Mouse (Mus musculus) stomach, embryonic 15.5 days (tissue): ENCODE data around the gene Arfgef2. TPM values are rescaled to one million over a fixed set of nuclear protein-coding genes. Genes with fewer than 3 reads are reported as not detected.

ENCODE experiments used
- ATAC-seq: fragments of 200-750 bp; cut with Nextera tagmentation; 2 replicates; pipeline ENCODE4 v1.8.0; 2017; ENCODE audit warnings: low read depth, moderate number of reproducible peaks, moderate TSS enrichment; ENCODE audit not compliant: insufficient read depth, low FRiP score
- H3K27ac ChIP-seq: fragments of 300-500 bp; sonication (generic); 2 replicates; pipeline ENCODE4 v1.5.1; 2015; ENCODE audit warnings: mild to moderate bottlenecking, inconsistent platforms
- H3K27me3 ChIP-seq: fragments of 300-500 bp; sonication (generic); replicated peaks from 2 replicates; pipeline ENCODE4 v1.6.1; 2015; ENCODE audit warnings: inconsistent platforms
- H3K36me3 ChIP-seq: fragments of 300-500 bp; sonication (generic); 2 replicates; pipeline ENCODE4 v1.6.1; 2015; ENCODE audit warnings: inconsistent platforms
- H3K4me1 ChIP-seq: fragments of 300-500 bp; sonication (generic); 2 replicates; pipeline ENCODE4 v1.6.1; 2015; ENCODE audit warnings: inconsistent platforms
- H3K4me2 ChIP-seq: fragments of 300-500 bp; sonication (generic); 2 replicates; pipeline ENCODE4 v1.6.1; 2015; ENCODE audit warnings: mild to moderate bottlenecking, inconsistent platforms
- H3K4me3 ChIP-seq: fragments of 300-500 bp; sonication (generic); replicated peaks from 2 replicates; pipeline ENCODE4 v1.5.1; 2015; ENCODE audit warnings: inconsistent platforms
- H3K9ac ChIP-seq: fragments of 300-500 bp; sonication (generic); 2 replicates; pipeline ENCODE4 v1.6.1; 2015; ENCODE audit warnings: inconsistent platforms
- H3K9me3 ChIP-seq: fragments of 300-500 bp; sonication (generic); 2 replicates; pipeline ENCODE4 v1.6.1; 2016; ENCODE audit warnings: inconsistent platforms
- WGBS: fragments of 180-500 bp; shearing (Covaris S2); methylation state at CpG from one replicate; pipeline ENCODE4 v1.1.7; 2015; 5-methylcytosine and 5-hydroxymethylcytosine counted together
- polyA plus RNA-seq: library from polyadenylated mRNA; unstranded; fragments of >200 nt; fragmentation: Nextera tagmentation; extraction: Ambion mirVana; gene quantifications from 2 replicates; pipeline ENCODE4 v1.2.1, GENCODE M21; 2015

Gene Arfgef2
- polyA plus RNA-seq, 1 experiment from 2014 or later: 4.5 TPM

- Histone ChIP-seq H3K36me3 (peaks cover 48% of the 10 kb centered on the region), H3K27me3 (no peaks in the 10 kb centered on the region), H3K9me3 (no peaks in the 10 kb centered on the region), H3K9ac (no peak overlapping the region), H3K4me2 (no peak overlapping the region), H3K27ac (no peak overlapping the region), H3K4me1 (no peaks in the 10 kb centered on the region), H3K4me3 (no peak overlapping the region)
- no peak for ATAC-seq
- 78% methylated on average over 5 of the region's 5 CpGs for WGBS
Measured at GRCm38 (mm10) chr2:166934416-166934815, 129.0 kb downstream of the Arfgef2 start.

DNA sequence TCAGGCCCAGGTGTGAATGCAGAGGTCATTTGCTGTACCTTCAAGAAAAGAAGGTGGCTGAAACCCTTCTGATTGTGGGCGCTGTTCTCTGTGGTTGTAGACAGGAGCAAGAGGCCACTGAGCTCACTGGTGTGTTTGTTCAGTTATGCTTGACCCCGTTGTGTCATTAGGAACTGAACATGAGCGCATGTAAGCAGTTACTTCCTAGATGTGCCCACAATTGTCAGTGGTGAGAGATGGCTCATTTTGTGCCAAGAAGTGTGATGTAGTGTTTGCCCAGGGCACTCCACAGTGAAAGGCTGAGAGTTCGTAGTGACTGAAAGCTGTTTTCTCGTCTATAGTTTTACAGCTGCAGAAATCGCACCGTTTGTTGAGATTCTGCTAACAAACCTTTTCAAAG is 130.2 kb downstream of the Arfgef2 start:
- H3K4me3 ChIP-seq: no peak overlapping the region
- 90% methylated on average over 7 of the region's 7 CpGs for WGBS
- peaks cover 47% of the 10 kb centered on the region for H3K36me3 ChIP-seq
- H3K9ac ChIP-seq: no peak overlapping the region
- H3K4me2 ChIP-seq: no peak overlapping the region
- no peaks in the 10 kb centered on the region for H3K4me1 ChIP-seq
- H3K27ac ChIP-seq: no peak overlapping the region
- ATAC-seq: no peak
- no peaks in the 10 kb centered on the region for H3K9me3 ChIP-seq
- no peaks in the 10 kb centered on the region for H3K27me3 ChIP-seq

DNA sequence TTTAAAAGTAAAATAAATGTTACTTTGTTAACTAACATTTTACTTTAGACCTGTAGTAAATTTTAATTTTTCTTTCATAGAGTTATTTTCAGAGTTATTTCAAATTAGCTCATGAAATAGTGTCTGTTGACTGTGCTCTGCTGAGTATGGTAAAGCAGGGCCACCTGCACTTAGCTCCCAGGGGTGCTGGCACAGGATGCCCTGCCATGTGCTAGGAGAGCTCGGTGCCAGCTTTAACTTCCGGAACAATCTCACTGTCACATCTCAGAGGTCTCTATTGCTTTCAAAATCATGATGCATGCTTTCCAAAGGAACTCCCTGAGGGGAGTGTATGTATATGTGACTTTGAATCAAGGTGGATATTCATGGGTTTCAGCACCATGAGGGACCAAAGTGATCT is 130.8 kb downstream of the Arfgef2 start:
- Histone ChIP-seq H3K4me2 (no peak overlapping the region), H3K27me3 (no peaks in the 10 kb centered on the region), H3K4me1 (no peaks in the 10 kb centered on the region), H3K4me3 (no peak overlapping the region), H3K36me3 (peaks cover 50% of the 10 kb centered on the region), H3K9ac (no peak overlapping the region), H3K27ac (no peak overlapping the region), H3K9me3 (no peaks in the 10 kb centered on the region)
- 81% methylated on average over 2 of the region's 2 CpGs for WGBS
- ATAC-seq: no peak

DNA sequence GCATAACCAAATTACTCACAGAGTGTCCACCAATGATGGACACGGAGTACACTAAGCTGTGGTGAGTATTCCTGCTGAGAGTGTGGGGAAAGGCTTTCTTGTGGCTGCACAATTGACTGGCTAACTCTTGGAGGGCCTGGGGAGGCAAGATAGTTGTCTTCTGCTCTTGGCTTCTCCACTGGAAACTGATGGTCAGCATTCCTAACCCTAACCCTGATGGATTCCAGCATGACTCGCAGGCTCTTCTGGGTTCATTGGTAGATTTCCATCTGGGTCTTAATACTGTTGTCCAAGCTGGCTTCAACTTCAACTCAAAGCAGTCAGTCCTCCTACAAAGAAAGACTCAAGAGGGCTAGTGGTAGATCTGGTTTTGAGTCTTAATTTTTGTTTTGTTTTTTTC is 137.8 kb downstream of the Arfgef2 start:
- WGBS: 92% methylated on average over 2 of the region's 2 CpGs
- Histone ChIP-seq H3K4me3 (no peak overlapping the region), H3K36me3 (peaks cover 39% of the 10 kb centered on the region), H3K4me2 (no peak overlapping the region), H3K27ac (no peak overlapping the region), H3K9me3 (no peaks in the 10 kb centered on the region), H3K27me3 (no peaks in the 10 kb centered on the region), H3K4me1 (no peaks in the 10 kb centered on the region), H3K9ac (no peak overlapping the region)
- ATAC-seq: no peak

GRCm38 (mm10) chr2:166944346-166944745 is 139.0 kb downstream of the Arfgef2 start:
- 68% methylated on average over 1 of the region's 1 CpGs for WGBS
- no peak overlapping the region for H3K27ac ChIP-seq

DNA sequence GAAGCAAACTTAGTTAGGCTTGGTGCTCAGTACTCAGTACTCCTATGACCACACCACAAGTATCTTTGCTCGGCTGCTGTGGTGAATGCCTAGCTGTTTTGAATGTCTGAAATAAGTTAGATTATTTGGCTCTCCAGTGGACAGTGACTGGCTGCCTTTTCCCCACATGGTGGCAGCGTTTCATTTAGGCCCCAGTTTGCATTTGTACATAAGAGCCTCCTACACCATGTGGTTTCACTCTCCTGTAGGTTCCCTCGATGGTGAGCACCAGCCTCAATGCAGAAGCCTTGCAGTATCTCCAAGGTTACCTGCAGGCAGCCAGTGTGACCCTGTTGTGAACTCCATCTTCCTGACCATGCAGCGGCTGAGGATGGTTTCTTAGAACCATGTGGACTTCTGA is 140.1 kb downstream of the Arfgef2 start:
- H3K36me3 ChIP-seq: peaks cover 53% of the 10 kb centered on the region
- WGBS: 45% methylated on average over 4 of the region's 4 CpGs
- peak; percentile 58; the same call in 1 of the 2 replicates for ATAC-seq

More at GRCm38 (mm10) chr2:166944346-166944745, 139.0 kb downstream of the Arfgef2 start:
- Histone ChIP-seq H3K4me2 (no peak overlapping the region), H3K4me3 (no peak overlapping the region), H3K9me3 (no peaks in the 10 kb centered on the region), H3K27me3 (no peaks in the 10 kb centered on the region), H3K4me1 (no peaks in the 10 kb centered on the region), H3K36me3 (peaks cover 47% of the 10 kb centered on the region), H3K9ac (no peak overlapping the region)
- no peak for ATAC-seq

More for the DNA sequence above, 140.1 kb downstream of the Arfgef2 start:
- H3K4me1 ChIP-seq: no peaks in the 10 kb centered on the region
- no peak overlapping the region for H3K4me2 ChIP-seq
- no peak overlapping the region for H3K27ac ChIP-seq
- H3K9ac ChIP-seq: no peak overlapping the region
- H3K9me3 ChIP-seq: no peaks in the 10 kb centered on the region
- H3K27me3 ChIP-seq: no peaks in the 10 kb centered on the region
- H3K4me3 ChIP-seq: no peak overlapping the region

Other genes with a start within 250 kb of the Arfgef2 start
- 11.6 and 12.4 TPM in 2 replicates for gene Prex1, start 91.8 kb upstream of the Arfgef2 start, polyA plus RNA-seq
- gene Trp53rkb, start 13.1 kb upstream of the Arfgef2 start, polyA plus RNA-seq: 7.2 and 7.8 TPM in 2 replicates
- gene Cse1l, start 100.5 kb downstream of the Arfgef2 start, polyA plus RNA-seq: 97.8 and 101 TPM in 2 replicates
- 70.6 and 76.9 TPM in 2 replicates for gene Stau1, start 190.7 kb downstream of the Arfgef2 start, polyA plus RNA-seq
- 47.4 and 50.4 TPM in 2 replicates for gene Ddx27, start 209.6 kb downstream of the Arfgef2 start, polyA plus RNA-seq